Mouse (Mus musculus) lung, embryonic 14.5 days (tissue): ENCODE measurements around the gene Gpat3. TPM values are rescaled to one million over a fixed set of nuclear protein-coding genes. Genes with fewer than 3 reads are reported as not detected.

Experiments
- ATAC-seq: fragments of 200-750 bp; cut with Nextera tagmentation; 2 replicates; pipeline ENCODE4 v1.8.0; 2017; ENCODE audit warnings: mild to moderate bottlenecking, moderate TSS enrichment, moderate library complexity; ENCODE audit not compliant: insufficient read depth
- DNase-seq: peaks from one replicate; pipeline ENCODE4 v3.0.0-alpha.2; 2015
- H3K27ac ChIP-seq: fragments of 300-500 bp; sonication (generic); 2 replicates; pipeline ENCODE4 v1.5.1; 2014; ENCODE audit warnings: low read depth, mild to moderate bottlenecking, moderate library complexity
- H3K27me3 ChIP-seq: fragments of 300-500 bp; sonication (generic); 2 replicates; pipeline ENCODE4 v1.6.1; 2014; ENCODE audit warnings: low read length, control low read depth; ENCODE audit not compliant: insufficient read depth
- H3K36me3 ChIP-seq: fragments of 300-500 bp; sonication (generic); 2 replicates; pipeline ENCODE4 v1.6.1; 2014; ENCODE audit warnings: control low read depth; ENCODE audit not compliant: insufficient read depth
- H3K4me1 ChIP-seq: fragments of 300-500 bp; sonication (generic); 2 replicates; pipeline ENCODE4 v1.6.1; 2014; ENCODE audit warnings: antibody characterized with exemption, control low read depth; ENCODE audit not compliant: insufficient read depth
- H3K4me2 ChIP-seq: fragments of 300-500 bp; sonication (generic); 2 replicates; pipeline ENCODE4 v1.6.1; 2014; ENCODE audit warnings: mild to moderate bottlenecking
- H3K4me3 ChIP-seq: fragments of 300-500 bp; sonication (generic); 2 replicates; pipeline ENCODE4 v1.5.1; 2014; ENCODE audit warnings: low read depth, low read length
- H3K9ac ChIP-seq: fragments of 300-500 bp; sonication (generic); 2 replicates; pipeline ENCODE4 v1.6.1; 2014
- H3K9me3 ChIP-seq: fragments of 300-500 bp; sonication (generic); 2 replicates; pipeline ENCODE4 v1.6.1; 2016; ENCODE audit warnings: low read depth, low read length, control low read depth
- CTCF ChIP-seq: IDR thresholded peaks from 2 replicates; pipeline ENCODE4 v1.5.1; 2016; ENCODE audit warnings: antibody characterized with exemption, low read depth
- WGBS: fragments of 180-500 bp; shearing (Covaris S2); extraction: QIAGEN DNeasy Blood & Tissue Kit; methylation state at CpG from one replicate; pipeline ENCODE4 v1.1.7; 2014; 5-methylcytosine and 5-hydroxymethylcytosine counted together
- polyA plus RNA-seq: library from polyadenylated mRNA; unstranded; fragments of >200 nt; fragmentation: Nextera tagmentation; extraction: Ambion mirVana; gene quantifications from 2 replicates; pipeline ENCODE4 v1.2.1, GENCODE M21; 2014

Gpat3 gene
- polyA plus RNA-seq, 1 experiment from 2014 or later = 0.63 TPM

- TF ChIP-seq CTCF = no peak
- ATAC-seq (no peak), DNase-seq (no peak)
- H3K27me3 ChIP-seq = no peaks in the 10 kb centered on the region
- no peak overlapping the region for H3K9ac ChIP-seq
- H3K9me3 ChIP-seq = no peaks in the 10 kb centered on the region
- no peak overlapping the region for H3K4me3 ChIP-seq
- 65% methylated on average over 10 of the region's 10 CpGs for WGBS
- no peak overlapping the region for H3K27ac ChIP-seq
- no peaks in the 10 kb centered on the region for H3K4me1 ChIP-seq
- H3K4me2 ChIP-seq = no peak overlapping the region
- no peaks in the 10 kb centered on the region for H3K36me3 ChIP-seq
These were observed 99.8 kb downstream of the Gpat3 start for GRCm38 (mm10) chr5:100945336-100945735.

Other genes starting within 250 kb of the Gpat3 start
- gene Coq2, start 170.6 kb upstream of the Gpat3 start, polyA plus RNA-seq = 68.7 and 70.9 TPM in 2 replicates
- 3.2 and 3.4 TPM in 2 replicates for gene Hpse, start 126.0 kb upstream of the Gpat3 start, polyA plus RNA-seq
- gene Helq, start 47.1 kb upstream of the Gpat3 start, polyA plus RNA-seq = 20.3 and 21.6 TPM in 2 replicates
- gene Mrps18c, start 47.1 kb upstream of the Gpat3 start, polyA plus RNA-seq = 161 and 167 TPM in 2 replicates
- 30.2 and 32.0 TPM in 2 replicates for gene Abraxas1, start 24.7 kb upstream of the Gpat3 start, polyA plus RNA-seq